Mouse (Mus musculus) liver, adult (tissue): ENCODE data around the gene Rps9.
"Not testable (repeated sequence)": the region's sequence is repeated elsewhere in the genome, so short reads cannot be mapped to it uniquely, and the experiment has no call there.

Experiments used
- GATA4 ChIP-seq: IDR thresholded peaks from 2 replicates; pipeline ENCODE4 v1.6.1; 2014; ENCODE audit warnings: mild to moderate bottlenecking, low read length; ENCODE audit not compliant: insufficient replicate concordance

Rps9 gene

GRCm38 (mm10) chr7:3715249-3715648, 11.5 kb downstream of the Rps9 start:
- no peak for TF ChIP-seq GATA4

DNA sequence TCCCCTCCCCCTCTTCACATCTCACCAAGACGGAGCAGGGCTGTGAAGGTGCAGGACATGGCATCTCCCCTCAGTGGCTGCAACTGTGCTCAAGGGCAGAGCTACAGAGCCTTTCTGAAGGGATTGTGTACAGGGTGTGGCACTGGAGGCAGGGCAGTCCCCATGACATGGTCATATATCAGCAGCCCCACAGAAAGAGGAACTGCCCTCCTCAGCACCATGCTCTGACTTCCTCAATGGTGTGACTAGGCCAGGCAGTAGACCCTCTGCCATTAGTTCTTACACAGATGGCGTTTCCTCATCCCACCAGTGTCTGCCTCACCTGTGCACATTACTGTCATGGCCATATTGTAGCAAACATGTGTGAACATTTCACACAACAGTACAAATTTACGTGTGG, 16.5 kb downstream of the Rps9 start, which contains the start of gene Pirb:
Gene Pirb, minus strand, starts transcription at position 124 of the 400 bp plus-strand sequence.
- not testable (repeated sequence) for TF ChIP-seq GATA4
